Mouse (Mus musculus): ENCODE measurements at regions not wholly inside any gene's neighbourhood (a gene's known extent, or its start where the extent isn't known, plus 50 kb on each side); places are given as distances from the start of the nearest gene placed in this dataset.

- TF ChIP-seq CTCF (IDR thresholded peaks at IDR 0.05; ENCODE audit: low read depth, low read length): no peak
- TF ChIP-seq POLR2A (IDR thresholded peaks at IDR 0.05; ENCODE audit: borderline replicate concordance, low read depth, low read length): no peak
Observed at GRCm38 (mm10) chr1:77708202-77709020, 193.5 kb upstream of the Epha4 start.

Data from bone marrow macrophage, adult 2 months (primary cell).